Mouse (Mus musculus) mouse embryonic stem cell (cell line): ENCODE measurements around the gene Agbl4.

Experiments used
- in situ Hi-C, 2 experiments: fragments of 300-500 bp; cut with MboI; formaldehyde crosslinking; loops; 1 replicate in 1 of 2; 3 replicates in 1 of 2; pipeline ENCODE4 v1.14.3; 2019 to 2020; ENCODE audit warnings: low sequenced_read_pairs in 2 of 2, low pct_unique_long_range_greater_than_20kb in 1 of 2, mixed read lengths in 1 of 2; ENCODE audit not compliant: unreplicated experiment in 1 of 2

The Agbl4 gene

DNA sequence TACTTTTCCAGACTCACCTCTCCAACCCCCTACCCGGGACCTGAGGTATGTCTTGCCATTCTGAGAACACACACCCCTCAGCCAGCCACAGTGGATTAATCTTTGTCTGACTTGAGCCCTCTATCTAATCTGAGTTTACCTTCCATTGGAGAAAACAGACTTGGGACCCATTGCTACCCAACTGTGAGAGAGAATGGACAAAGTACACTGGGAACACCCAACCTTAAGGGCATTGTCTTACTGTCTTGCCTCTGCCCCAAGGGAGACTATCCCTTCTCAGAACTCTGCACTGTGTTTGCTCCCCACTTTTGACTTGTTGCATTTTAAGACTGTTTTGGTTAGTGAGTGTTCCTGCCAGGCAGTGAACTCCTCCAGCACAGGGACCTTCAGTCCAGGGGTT lies 1022.0 kb downstream of the Agbl4 start:
- in situ Hi-C loops: no loop called here

- in situ Hi-C loops: no loop called here
Measured at GRCm38 (mm10) chr4:111420031-111420430, 1022.6 kb downstream of the Agbl4 start.

DNA sequence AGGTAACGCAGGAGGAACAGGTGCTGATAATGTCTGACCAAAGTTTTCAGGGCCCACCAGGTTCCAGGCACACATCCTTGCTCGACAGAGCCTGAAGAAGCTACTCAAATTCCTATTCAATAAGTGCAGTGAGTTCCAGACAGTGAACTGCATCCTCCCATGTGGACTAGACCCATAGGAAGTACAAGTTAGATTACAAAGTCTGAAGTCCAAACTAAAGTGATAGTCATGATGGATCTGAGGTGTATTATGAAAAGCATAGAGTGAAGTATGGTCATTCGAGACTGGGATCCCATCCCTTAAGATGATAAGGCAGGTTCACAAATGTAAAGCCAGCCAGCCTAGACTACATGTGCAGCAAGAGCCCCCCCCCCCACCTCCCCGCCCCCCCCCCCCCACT lies 1023.5 kb downstream of the Agbl4 start:
- in situ Hi-C loops: no loop called here

DNA sequence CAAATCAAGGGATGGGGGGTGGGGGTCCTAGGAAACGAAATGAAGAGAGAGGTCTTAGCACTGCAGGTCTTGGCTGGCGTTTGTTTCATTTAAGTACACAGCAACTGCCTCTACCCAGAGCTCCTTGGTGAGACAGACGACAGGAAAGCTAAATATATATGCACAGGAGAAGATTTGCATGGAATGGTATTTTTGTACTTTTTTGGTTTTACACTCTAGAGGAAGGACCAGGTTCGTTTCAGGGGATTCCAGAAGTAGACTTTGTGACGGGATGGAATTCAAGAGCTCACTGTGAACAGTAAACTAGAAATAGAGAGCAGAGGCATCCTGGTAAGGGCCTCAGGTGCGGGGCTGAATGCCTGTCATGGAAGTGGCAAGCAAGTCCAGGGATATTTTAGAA lies 1024.3 kb downstream of the Agbl4 start:
- in situ Hi-C loops: no loop called here

DNA sequence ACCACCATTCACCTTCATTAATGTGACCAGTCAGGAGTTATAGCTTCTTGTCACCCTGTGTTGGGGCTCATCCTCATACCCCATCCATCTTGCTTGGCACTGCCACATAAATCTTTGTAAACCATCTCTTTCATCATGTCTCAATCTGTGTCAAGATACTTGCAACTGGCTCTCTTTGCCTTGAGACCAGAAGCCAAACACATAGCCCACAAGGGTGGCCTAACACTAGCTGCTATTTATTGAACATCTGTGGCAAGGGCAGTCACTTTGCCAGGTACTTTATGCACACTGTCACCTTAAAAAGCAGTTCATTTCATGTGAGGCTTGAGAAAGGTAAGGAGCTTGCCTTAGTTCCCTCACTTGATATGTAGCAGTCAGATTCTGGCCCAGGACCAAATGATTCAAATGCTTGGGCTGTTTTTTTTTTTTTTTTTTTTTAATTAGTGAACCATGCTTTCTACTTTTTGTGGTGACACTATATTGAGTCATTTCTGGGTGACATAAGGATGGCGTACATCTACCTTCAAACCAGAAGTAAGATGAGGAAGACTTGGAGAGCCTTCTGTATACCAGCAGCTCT lies 1027.0 kb downstream of the Agbl4 start:
- in situ Hi-C loops: no loop called here

DNA sequence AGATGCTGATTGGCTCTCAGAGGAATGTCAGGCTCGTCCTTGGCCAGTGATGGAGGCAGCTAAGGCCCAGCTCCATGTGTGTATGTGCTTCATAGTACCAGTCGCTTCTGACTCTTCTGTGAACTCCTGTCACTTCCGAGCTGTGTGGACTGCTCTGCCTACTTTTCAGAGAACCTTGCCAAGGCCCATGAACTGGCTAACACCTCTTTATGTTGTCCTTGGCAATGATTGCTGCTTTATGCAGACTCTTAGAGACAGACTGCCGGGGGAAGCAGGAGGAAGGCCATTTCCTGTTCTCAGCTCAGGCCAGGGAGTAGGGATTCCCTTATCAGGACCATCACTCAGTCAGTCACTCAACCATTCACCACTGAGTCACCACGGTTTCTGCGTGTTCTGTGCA lies 1027.7 kb downstream of the Agbl4 start:
- in situ Hi-C loops: no loop called here

DNA sequence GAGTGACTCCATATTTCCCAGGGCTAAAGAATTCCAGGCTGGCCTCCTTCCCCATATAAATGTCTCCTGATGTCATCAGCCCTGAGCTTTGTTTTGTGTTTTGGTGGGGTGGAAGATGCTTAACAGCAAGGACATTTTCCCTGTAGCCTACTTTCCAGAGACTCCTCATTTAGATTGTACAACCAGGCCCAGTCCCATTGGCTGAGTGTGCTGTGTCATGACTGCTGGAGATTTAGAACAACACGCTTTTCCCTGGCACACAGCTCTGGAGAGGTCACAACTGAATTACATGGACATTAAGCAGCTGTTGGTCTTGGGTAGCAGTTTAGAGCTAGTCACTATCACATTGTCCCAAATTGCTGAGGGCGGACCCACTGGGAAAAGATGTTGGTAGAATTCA lies 1033.7 kb downstream of the Agbl4 start:
- in situ Hi-C loops: no loop called here

- in situ Hi-C loops: no loop called here
Measured at GRCm38 (mm10) chr4:111432013-111432412, 1034.6 kb downstream of the Agbl4 start.

DNA sequence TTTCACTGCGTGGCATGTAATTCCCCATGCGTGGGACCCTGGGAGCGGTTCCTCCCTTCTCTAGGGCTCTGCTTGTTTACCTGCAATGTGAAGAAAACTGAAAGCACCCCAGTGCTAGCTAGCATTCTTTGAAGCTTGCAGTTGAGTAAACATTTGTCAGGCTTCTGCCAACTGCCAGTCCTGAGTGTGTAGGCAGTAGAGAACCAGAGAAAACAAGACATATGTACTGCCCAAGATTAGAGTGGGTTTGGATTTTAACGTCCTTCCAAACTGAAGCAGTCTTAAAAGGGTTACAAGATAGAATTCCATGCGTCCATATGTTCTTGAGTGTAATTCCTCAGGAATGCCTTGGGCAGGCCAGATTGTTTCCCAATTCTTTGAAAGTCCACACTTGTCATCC lies 1035.0 kb downstream of the Agbl4 start:
- in situ Hi-C loops: no loop called here

DNA sequence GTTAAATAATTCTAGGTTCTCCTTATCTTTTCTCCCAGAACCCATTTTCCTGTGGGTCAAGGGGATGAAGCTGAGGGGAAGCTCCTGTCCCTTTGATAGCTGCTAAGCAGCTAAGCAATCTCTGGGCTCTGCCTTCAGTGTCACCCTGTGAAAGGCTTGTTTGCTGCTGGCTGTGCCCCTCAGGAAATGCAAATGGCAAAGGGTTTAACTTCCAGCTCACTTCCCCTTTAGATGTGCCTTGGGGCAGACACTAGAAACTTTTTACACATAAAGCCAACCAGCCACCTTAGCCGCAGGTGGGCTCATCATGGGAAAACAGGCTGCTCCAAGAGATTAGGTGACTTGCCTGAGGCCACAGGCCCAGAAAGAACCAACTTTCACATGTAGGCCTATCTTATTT lies 1044.2 kb downstream of the Agbl4 start:
- in situ Hi-C loops: no loop called here

GRCm38 (mm10) chr4:111442435-111443238 lies 1045.2 kb downstream of the Agbl4 start:
- in situ Hi-C loops: no loop called here

DNA sequence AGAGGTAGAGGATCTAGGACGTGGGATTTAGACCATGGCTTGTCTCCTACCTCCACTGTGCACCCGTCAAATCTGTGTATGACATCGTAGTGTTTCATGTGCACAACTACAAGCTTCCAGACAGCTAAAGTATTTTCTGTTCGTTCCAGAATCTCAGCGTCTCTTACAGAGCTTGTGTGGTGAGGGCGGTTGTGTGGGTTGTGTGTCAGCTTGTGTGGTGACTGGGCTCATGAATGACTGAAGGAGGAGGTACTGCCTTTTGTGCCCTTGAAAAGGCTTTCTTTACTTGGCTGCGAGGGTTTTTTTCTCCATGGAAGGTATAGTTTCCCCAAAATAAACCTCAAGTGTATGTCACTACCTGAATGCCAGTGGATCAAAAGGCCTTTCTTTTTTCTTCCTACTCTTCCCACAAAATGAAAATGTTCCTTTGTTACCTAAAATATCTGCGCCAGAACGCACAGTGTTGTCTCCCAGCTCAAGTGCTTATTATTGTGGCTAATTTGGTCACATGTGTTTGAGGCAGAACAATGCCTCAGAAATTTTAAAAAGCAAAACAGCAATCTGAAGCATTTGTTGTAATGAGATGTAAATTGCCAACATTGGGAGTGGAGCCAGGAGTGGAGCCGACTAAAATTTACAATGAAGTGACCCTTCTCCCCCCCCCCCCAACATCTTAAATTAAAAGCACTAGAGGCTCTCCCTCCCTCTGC lies 1046.6 kb downstream of the Agbl4 start:
- in situ Hi-C loops: no loop called here

GRCm38 (mm10) chr4:111444616-111445160 lies 1047.2 kb downstream of the Agbl4 start:
- in situ Hi-C loops: no loop called here

DNA sequence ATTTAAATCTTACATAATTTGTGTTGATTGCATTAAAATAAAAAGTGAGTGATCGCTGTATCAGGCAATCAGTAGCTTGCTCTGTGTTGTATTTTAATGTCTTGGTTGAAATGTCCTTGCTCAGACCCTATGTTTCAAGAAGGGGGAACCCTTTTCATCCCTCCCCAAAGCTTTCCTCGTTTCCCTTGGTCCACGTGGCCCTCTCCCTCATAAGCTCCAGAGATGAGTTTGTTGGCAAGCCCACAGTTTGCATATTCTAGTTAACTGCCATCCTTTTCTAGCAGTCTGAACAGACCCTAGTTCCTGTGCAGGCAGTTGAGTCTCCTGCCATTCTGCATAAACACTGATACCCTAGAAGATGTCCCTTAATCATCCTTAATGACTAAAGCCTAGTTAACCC lies 1050.5 kb downstream of the Agbl4 start:
- in situ Hi-C loops: no loop called here

DNA sequence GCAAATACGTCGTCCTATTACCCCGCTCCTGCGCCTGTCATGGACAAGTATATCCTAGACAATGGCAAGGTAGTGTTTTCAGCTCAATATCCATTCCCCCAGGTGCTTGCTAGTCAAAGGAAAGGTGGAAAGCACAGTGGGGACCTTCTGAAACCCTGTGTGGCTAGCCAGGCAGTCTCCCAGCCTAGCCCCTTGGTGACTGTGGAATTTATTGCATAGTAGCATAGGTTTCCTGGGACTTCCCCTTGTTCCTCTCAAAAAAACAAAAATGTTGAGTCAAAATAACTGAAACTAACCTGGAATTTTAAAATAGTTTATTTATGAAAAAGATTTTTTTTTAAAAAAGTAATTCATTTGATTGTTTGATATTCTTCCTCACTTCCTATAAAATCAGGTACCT lies 1051.1 kb downstream of the Agbl4 start:
- in situ Hi-C loops: no loop called here

DNA sequence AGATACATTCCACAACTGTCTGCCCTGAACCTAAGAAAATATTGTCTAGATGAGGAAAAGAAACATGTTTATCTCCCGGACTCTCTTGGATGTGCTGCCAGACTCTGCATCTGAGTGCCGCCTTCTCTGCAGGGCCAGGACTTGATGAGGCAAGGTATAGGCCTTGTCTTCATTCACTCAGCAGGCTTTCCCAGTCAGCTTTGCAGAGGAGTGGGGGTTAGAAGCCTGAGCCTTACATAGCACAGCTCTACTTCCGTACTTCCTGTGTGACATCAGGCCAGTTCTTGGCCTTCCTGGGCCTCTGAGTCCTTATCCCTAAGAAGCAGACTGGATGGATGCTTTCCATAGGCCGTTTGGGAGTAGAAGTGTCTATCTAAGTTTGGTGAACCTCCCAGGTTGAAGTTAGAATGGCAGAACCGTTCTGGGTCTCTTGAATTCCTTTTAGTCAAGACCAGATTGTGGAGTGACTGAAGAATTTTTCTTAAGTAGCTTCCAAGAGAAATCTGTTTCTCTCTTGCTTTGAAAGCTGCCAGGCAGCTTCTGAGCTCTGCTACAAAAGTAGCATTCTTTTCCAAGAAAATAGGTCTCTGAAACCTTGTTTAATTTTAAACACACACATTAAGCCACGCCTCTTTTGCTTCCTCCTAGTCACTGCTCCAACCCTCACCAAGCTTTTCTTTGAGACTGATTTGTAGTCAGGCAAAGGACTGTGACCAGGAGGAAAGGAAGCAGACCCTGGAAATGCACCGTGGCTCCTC lies 1052.2 kb downstream of the Agbl4 start:
- in situ Hi-C loops: no loop called here

GRCm38 (mm10) chr4:111451283-111451918 lies 1053.9 kb downstream of the Agbl4 start:
- in situ Hi-C loops: no loop called here

GRCm38 (mm10) chr4:111452192-111452591 lies 1054.7 kb downstream of the Agbl4 start:
- in situ Hi-C loops: no loop called here
